12 mouse cellular contexts compared by ENCODE assay signal in the genomic region with DNA sequence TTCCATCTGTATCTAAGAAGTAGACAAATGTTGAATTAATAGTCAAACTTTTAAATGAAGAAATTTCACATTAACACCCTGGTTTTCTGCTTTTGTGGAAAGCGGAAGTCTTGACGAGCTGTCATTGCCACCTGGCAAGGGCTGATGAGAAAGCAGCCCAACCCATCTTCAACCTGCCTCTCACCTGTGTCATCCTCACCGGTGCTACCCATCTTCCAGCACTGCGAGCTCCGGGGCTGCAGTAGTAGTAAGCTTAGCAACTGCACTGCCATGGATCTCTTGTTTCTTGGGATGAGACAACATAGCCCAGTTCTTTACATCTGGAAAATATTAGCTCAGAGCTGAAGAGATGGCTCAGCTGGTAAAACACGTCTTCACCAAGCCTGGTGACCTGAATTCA.
"Had no signal": no experiment of that assay in that cellular context is flagged by ENCODE, and none has a peak within 500 bp of the region (broad histone marks: within the 10 kb centered on the region; RNA-seq: fewer than 3 reads in every experiment).

No protein-coding gene starts in this region.

- H3K27me3 ChIP-seq: heart, embryonic 12.5 days; hindbrain, embryonic 13.5 days; hindbrain, embryonic 15.5 days; kidney, embryonic 15.5 days; limb, embryonic 13.5 days; limb, embryonic 15.5 days; liver, embryonic 13.5 days had no signal

- DNase-seq: left cerebral cortex, postnatal 4 days had no signal

- H3K36me3 ChIP-seq: heart, embryonic 12.5 days; hindbrain, embryonic 13.5 days; hindbrain, embryonic 15.5 days; kidney, embryonic 15.5 days; limb, embryonic 13.5 days; limb, embryonic 15.5 days; liver, embryonic 13.5 days; liver, embryonic 15.5 days had no signal

- H3K4me1 ChIP-seq: limb, embryonic 13.5 days; limb, embryonic 15.5 days; liver, embryonic 13.5 days; liver, embryonic 15.5 days had no signal

- H3K9ac ChIP-seq: heart, embryonic 12.5 days; hindbrain, embryonic 13.5 days; hindbrain, embryonic 15.5 days; kidney, embryonic 15.5 days; limb, embryonic 13.5 days; limb, embryonic 15.5 days; liver, embryonic 13.5 days; liver, embryonic 15.5 days had no signal

- H3K27ac ChIP-seq: heart, adult 2 months; hindbrain, embryonic 13.5 days; hindbrain, embryonic 15.5 days; hindbrain, postnatal 0 days; kidney, embryonic 15.5 days; kidney, postnatal 0 days; limb, embryonic 13.5 days; limb, embryonic 15.5 days; liver, embryonic 13.5 days; liver, embryonic 15.5 days had no signal

- H3K4me3 ChIP-seq: heart, adult 2 months; heart, embryonic 12.5 days; hindbrain, embryonic 13.5 days; hindbrain, embryonic 15.5 days; kidney, embryonic 15.5 days; limb, embryonic 13.5 days; limb, embryonic 15.5 days; liver, embryonic 13.5 days; liver, embryonic 15.5 days had no signal

- H3K4me2 ChIP-seq: heart, embryonic 12.5 days; hindbrain, embryonic 13.5 days; hindbrain, embryonic 15.5 days; kidney, embryonic 15.5 days; limb, embryonic 13.5 days; limb, embryonic 15.5 days; liver, embryonic 13.5 days; liver, embryonic 15.5 days had no signal

- H3K9me3 ChIP-seq: heart, embryonic 12.5 days; hindbrain, embryonic 15.5 days; kidney, embryonic 15.5 days; limb, embryonic 13.5 days; limb, embryonic 15.5 days; liver, embryonic 13.5 days; liver, embryonic 15.5 days had no signal
